Mouse (Mus musculus) CH12.LX (cell line): ENCODE data around the gene Aimp1. TPM values are rescaled to one million over a fixed set of nuclear protein-coding genes. Genes with fewer than 3 reads are reported as not detected.

ENCODE experiments used
- DNase-seq: peaks from one replicate; pipeline ENCODE4 v3.0.0-alpha.2; 2013; ENCODE audit errors: extremely low read depth
- H3K27ac ChIP-seq: 2 replicates; pipeline ENCODE4 v1.5.1; 2012; ENCODE audit warnings: low read depth, mild to moderate bottlenecking, control low read depth, moderate library complexity; ENCODE audit not compliant: insufficient read depth
- H3K27me3 ChIP-seq: replicated peaks from 2 replicates; pipeline ENCODE3; 2012; ENCODE audit warnings: inconsistent platforms
- H3K36me3 ChIP-seq, 2 experiments: replicated peaks in 1 of 2; 2 replicates each; pipeline versions ENCODE3 to v1.6.1; 2012; ENCODE audit warnings: inconsistent platforms in 1 of 2, low read length in 1 of 2, mild to moderate bottlenecking in 1 of 2, mixed read lengths in 1 of 2, moderate library complexity in 1 of 2; ENCODE audit not compliant: control insufficient read depth in 1 of 2, insufficient read depth in 1 of 2
- H3K4me1 ChIP-seq, 2 experiments: 2 replicates each; pipeline ENCODE4 v1.6.1; 2012; ENCODE audit warnings: inconsistent platforms in 1 of 2, moderate library complexity in 1 of 2; ENCODE audit not compliant: insufficient read depth in 2 of 2, control insufficient read depth in 1 of 2
- H3K4me2 ChIP-seq: 2 replicates; pipeline ENCODE4 v1.6.1; 2012; ENCODE audit warnings: low read depth, mild to moderate bottlenecking, control low read depth; ENCODE audit not compliant: poor library complexity, insufficient read depth, severe bottlenecking
- H3K4me3 ChIP-seq, 3 experiments: fragments of 150-350 bp in 1 of 3; sonication (generic) in 1 of 3; replicated peaks in 1 of 3; 2 replicates each; pipeline versions ENCODE3 to v1.5.1; 2011 to 2012; ENCODE audit warnings: low read depth in 2 of 3, low read length in 2 of 3, mild to moderate bottlenecking in 2 of 3, moderate library complexity in 2 of 3, control low read depth in 1 of 3, improper control_type of control experiment in 1 of 3, inconsistent platforms in 1 of 3, mixed read lengths in 1 of 3; ENCODE audit not compliant: poor library complexity in 1 of 3
- H3K79me2 ChIP-seq: replicated peaks from 2 replicates; pipeline ENCODE4 v1.6.1; 2012; ENCODE audit warnings: mild to moderate bottlenecking, moderate library complexity; ENCODE audit not compliant: control insufficient read depth, poor library complexity, insufficient read depth, severe bottlenecking; ENCODE audit errors: extremely low read depth
- H3K9ac ChIP-seq: 2 replicates; pipeline ENCODE4 v1.6.1; 2012; ENCODE audit warnings: low read depth, mild to moderate bottlenecking, control low read depth, moderate library complexity; ENCODE audit not compliant: insufficient read depth
- H3K9me3 ChIP-seq: replicated peaks from 2 replicates; pipeline ENCODE3; 2012; ENCODE audit warnings: low read length, inconsistent platforms, mixed read lengths
- CTCF ChIP-seq, 2 experiments: IDR thresholded peaks in 1 of 2; conservative IDR thresholded peaks in 1 of 2; 2 replicates each; pipeline ENCODE4 v1.5.1; 2011 to 2012; ENCODE audit warnings: low read depth in 2 of 2, low read length in 2 of 2, improper control_type of control experiment in 1 of 2, inconsistent platforms in 1 of 2, mild to moderate bottlenecking in 1 of 2, moderate library complexity in 1 of 2
- E2F4 ChIP-seq: IDR thresholded peaks from 2 replicates; pipeline ENCODE4 v1.6.1; 2011; ENCODE audit warnings: low read depth, low read length, improper control_type of control experiment; ENCODE audit not compliant: insufficient replicate concordance
- ETS1 ChIP-seq: conservative IDR thresholded peaks from 2 replicates; pipeline ENCODE4 v1.6.1; 2012; ENCODE audit warnings: low read depth, mild to moderate bottlenecking, inconsistent platforms, low read length, improper control_type of control experiment, moderate library complexity
- GABPA ChIP-seq: IDR thresholded peaks from 2 replicates; pipeline ENCODE4 v1.6.1; 2012; ENCODE audit warnings: low read depth, low read length, improper control_type of control experiment, inconsistent platforms; ENCODE audit not compliant: insufficient replicate concordance
- HCFC1 ChIP-seq: IDR thresholded peaks from 2 replicates; pipeline ENCODE4 v1.6.1; 2012; ENCODE audit warnings: low read depth, mild to moderate bottlenecking, inconsistent platforms, low read length, improper control_type of control experiment
- IRF4 ChIP-seq: IDR thresholded peaks from 2 replicates; pipeline ENCODE4 v1.6.1; 2014; ENCODE audit warnings: low read depth, mild to moderate bottlenecking, inconsistent platforms, low read length, improper control_type of control experiment
- JUN ChIP-seq: IDR thresholded peaks from 2 replicates; pipeline ENCODE4 v1.6.1; 2011; ENCODE audit warnings: low read depth, mild to moderate bottlenecking, low read length, improper control_type of control experiment, moderate library complexity; ENCODE audit not compliant: insufficient read depth
- JUND ChIP-seq: conservative IDR thresholded peaks from 2 replicates; pipeline ENCODE4 v1.6.1; 2011; ENCODE audit warnings: low read depth, low read length, improper control_type of control experiment
- MAFK ChIP-seq: IDR thresholded peaks from 2 replicates; pipeline ENCODE4 v1.6.1; 2011; ENCODE audit warnings: low read length, improper control_type of control experiment; ENCODE audit not compliant: insufficient replicate concordance
- MAX ChIP-seq: IDR thresholded peaks from 2 replicates; pipeline ENCODE4 v1.6.1; 2011; ENCODE audit warnings: low read length, improper control_type of control experiment
- MAZ ChIP-seq: IDR thresholded peaks from 2 replicates; pipeline ENCODE4 v1.6.1; 2012; ENCODE audit warnings: low read depth, mild to moderate bottlenecking, inconsistent platforms, low read length, improper control_type of control experiment, moderate library complexity
- MEF2A ChIP-seq: IDR thresholded peaks from 2 replicates; pipeline ENCODE4 v1.6.1; 2014; ENCODE audit warnings: low read depth, mild to moderate bottlenecking, inconsistent platforms, low read length, improper control_type of control experiment, borderline replicate concordance
- MXI1 ChIP-seq: IDR thresholded peaks from 2 replicates; pipeline ENCODE4 v1.6.1; 2011; ENCODE audit warnings: mild to moderate bottlenecking, low read depth, low read length, improper control_type of control experiment
- NELFE ChIP-seq: IDR thresholded peaks from 2 replicates; pipeline ENCODE4 v1.6.1; 2011; ENCODE audit warnings: low read depth, low read length, improper control_type of control experiment
- POLR2A ChIP-seq: IDR thresholded peaks from 2 replicates; pipeline ENCODE4 v1.6.1; 2011; ENCODE audit warnings: low read depth, mild to moderate bottlenecking, improper control_type of control experiment, low read length
- RAD21 ChIP-seq: IDR thresholded peaks from 2 replicates; pipeline ENCODE4 v1.6.1; 2011; ENCODE audit warnings: low read depth, mild to moderate bottlenecking, low read length, improper control_type of control experiment, moderate library complexity
- RCOR1 ChIP-seq: conservative IDR thresholded peaks from 2 replicates; pipeline ENCODE4 v1.6.1; 2012; ENCODE audit warnings: low read depth, mild to moderate bottlenecking, inconsistent platforms, low read length, improper control_type of control experiment
- SMC3 ChIP-seq: IDR thresholded peaks from 2 replicates; pipeline ENCODE4 v1.6.1; 2011; ENCODE audit warnings: low read depth, low read length, improper control_type of control experiment
- TBP ChIP-seq: conservative IDR thresholded peaks from 2 replicates; pipeline ENCODE4 v1.6.1; 2011; ENCODE audit warnings: low read depth, low read length, improper control_type of control experiment
- TCF12 ChIP-seq: IDR thresholded peaks from 2 replicates; pipeline ENCODE4 v1.6.1; 2014; ENCODE audit warnings: low read depth, mild to moderate bottlenecking, inconsistent platforms, low read length, improper control_type of control experiment
- UBTF ChIP-seq: IDR thresholded peaks from 2 replicates; pipeline ENCODE4 v1.6.1; 2012; ENCODE audit warnings: low read depth, mild to moderate bottlenecking, inconsistent platforms, low read length, improper control_type of control experiment, moderate library complexity
- USF2 ChIP-seq: conservative IDR thresholded peaks from 2 replicates; pipeline ENCODE4 v1.6.1; 2011; ENCODE audit warnings: low read depth, low read length, improper control_type of control experiment
- ZMIZ1 ChIP-seq: IDR thresholded peaks from 2 replicates; pipeline ENCODE4 v1.6.1; 2012; ENCODE audit warnings: low read depth, mild to moderate bottlenecking, inconsistent platforms, low read length, improper control_type of control experiment
- ZNF384 ChIP-seq: IDR thresholded peaks from 2 replicates; pipeline ENCODE4 v1.6.1; 2012; ENCODE audit warnings: low read depth, low read length, improper control_type of control experiment, inconsistent platforms
- dilution Hi-C: fragments of 300-500 bp; cut with MboI; formaldehyde crosslinking; loops from 2 replicates; pipeline ENCODE4 v1.14.3; 2020; ENCODE audit warnings: low sequenced_read_pairs; ENCODE audit not compliant: extremely low pct_unique_long_range_greater_than_20kb, extremely low pct_ligation_motif_present
- in situ Hi-C: fragments of 300-500 bp; cut with MboI; formaldehyde crosslinking; loops from 3 replicates; pipeline ENCODE4 v1.14.3; 2019; ENCODE audit warnings: low sequenced_read_pairs, low pct_ligation_motif_present, low pct_unique_long_range_greater_than_20kb, mixed read lengths
- polyA plus RNA-seq: library from polyadenylated mRNA; unstranded; fragments of >175 nt; gene quantifications from 2 replicates; pipeline ENCODE4 v1.2.1, GENCODE M21; 2012; ENCODE audit warnings: low read depth; ENCODE audit not compliant: insufficient read length
- total RNA-seq, 2 experiments: library from RNA; depleted of rRNA; stranded (reverse); fragments of 300-350 nt in 1 of 2; fragments of >200 nt in 1 of 2; gene quantifications; 2 replicates each; pipeline ENCODE4 v1.2.3; 2012 to 2014

The Aimp1 gene
- total and polyA plus RNA-seq, 3 experiments = 298 to 390 (median 305) TPM

DNA sequence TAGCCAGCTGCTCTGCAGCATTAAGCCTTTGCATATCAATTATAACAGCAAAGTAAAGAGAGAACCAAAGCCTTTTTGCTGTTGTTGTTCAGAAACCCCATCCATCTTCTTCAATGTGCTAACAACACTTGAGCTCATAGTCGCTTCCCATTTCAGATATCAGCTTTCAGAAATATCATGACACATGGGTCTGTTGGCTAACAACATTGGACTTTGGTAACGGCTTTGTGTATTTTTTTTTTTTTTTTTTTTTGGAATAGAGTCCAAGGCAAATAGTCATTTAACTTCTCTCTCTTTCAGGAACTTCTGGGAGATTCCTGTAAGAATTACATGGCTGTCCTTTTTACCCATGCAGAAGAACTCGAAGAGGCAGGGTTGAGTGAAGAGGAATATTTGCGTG, 40.1 kb downstream of the Aimp1 start:
- Histone ChIP-seq H3K27ac (no peak overlapping the region), H3K79me2 (no peaks in the 10 kb centered on the region), H3K4me2 (no peak overlapping the region), H3K9ac (no peak overlapping the region), H3K9me3 (no peaks in the 10 kb centered on the region), H3K4me1 (peaks cover 0 to 2% of the 10 kb centered on the region in 2 experiments; a peak in 1 of 4 replicates), H3K27me3 (no peaks in the 10 kb centered on the region), H3K4me3 (no peak overlapping the region), H3K36me3 (no peaks in the 10 kb centered on the region)
- in situ Hi-C loops = no loop called here
- TF ChIP-seq ZNF384 = no peak
- TF ChIP-seq UBTF = no peak
- TF ChIP-seq ETS1 = no peak
- TF ChIP-seq TBP = no peak
- no peak for TF ChIP-seq USF2
- TF ChIP-seq TCF12 = no peak
- TF ChIP-seq RCOR1 = no peak
- TF ChIP-seq RAD21 = no peak
- no peak for TF ChIP-seq SMC3
- TF ChIP-seq ZMIZ1 = no peak
- no peak for TF ChIP-seq MEF2A
- no peak for TF ChIP-seq GABPA
- TF ChIP-seq MAFK = no peak
- TF ChIP-seq NELFE = no peak
- no peak for TF ChIP-seq E2F4
- TF ChIP-seq MXI1 = no peak
- dilution Hi-C loops = no loop called here
- no peak for DNase-seq

DNA sequence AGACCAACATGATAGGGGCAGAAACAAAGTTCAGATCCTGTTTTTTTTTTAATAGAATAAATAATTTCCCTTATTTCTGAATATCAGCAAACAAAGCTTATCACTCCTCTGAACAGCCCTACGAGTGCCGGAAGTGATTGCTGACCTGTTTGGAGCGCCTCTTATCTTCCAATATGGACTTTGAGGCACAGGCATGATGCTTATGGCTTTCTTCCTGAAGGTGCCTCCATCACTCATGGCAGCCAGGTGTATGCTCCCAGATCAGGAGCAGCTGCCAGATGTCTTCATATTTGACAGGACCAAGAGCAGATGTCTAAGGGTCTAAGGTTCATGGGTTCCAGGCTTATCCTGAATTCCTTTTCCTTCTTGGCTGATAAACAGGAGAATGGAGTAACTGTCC, 47.1 kb downstream of the Aimp1 start:
- Histone ChIP-seq H3K9ac (no peak overlapping the region), H3K36me3 (no peaks in the 10 kb centered on the region), H3K4me1 (peaks cover 0 to 2% of the 10 kb centered on the region in 2 experiments; a peak in 1 of 4 replicates), H3K4me3 (no peak overlapping the region), H3K4me2 (no peak overlapping the region), H3K27ac (no peak overlapping the region), H3K27me3 (no peaks in the 10 kb centered on the region), H3K9me3 (no peaks in the 10 kb centered on the region), H3K79me2 (no peaks in the 10 kb centered on the region)
- dilution Hi-C loops = no loop called here
- in situ Hi-C loops = no loop called here
- no peak for DNase-seq
- TF ChIP-seq CTCF (conservative IDR thresholded peaks at IDR 0.05 in 1 of 2, IDR thresholded peaks at IDR 0.05 in 1 of 2; ENCODE audit: low read depth in 2 of 2, low read length in 2 of 2) = no peak
- TF ChIP-seq JUN = no peak
- no peak for TF ChIP-seq NELFE
- TF ChIP-seq IRF4 = no peak
- TF ChIP-seq MAZ = no peak
- no peak for TF ChIP-seq JUND
- TF ChIP-seq GABPA = no peak
- no peak for TF ChIP-seq UBTF
- no peak for TF ChIP-seq ZMIZ1
- no peak for TF ChIP-seq MAX
- TF ChIP-seq HCFC1 = no peak
- no peak for TF ChIP-seq POLR2A
- TF ChIP-seq TBP = no peak
- TF ChIP-seq MXI1 = no peak
